Mouse (Mus musculus) gonadal fat pad, adult 2 months (tissue): ENCODE measurements around the gene Hist1h2bq. TPM values are rescaled to one million over a fixed set of nuclear protein-coding genes. Genes with fewer than 3 reads are reported as not detected.
"Not testable (repeated sequence)": the region's sequence is repeated elsewhere in the genome, so short reads cannot be mapped to it uniquely, and the experiment has no call there.

Experiments
- DNase-seq: peaks from one replicate; pipeline ENCODE4 v3.0.0-alpha.2; 2012; ENCODE audit warnings: low read depth
- polyA plus RNA-seq: library from polyadenylated mRNA; depleted of rRNA; stranded (reverse); fragments of >200 nt; gene quantifications from 2 replicates; pipeline ENCODE4 v1.2.3, GENCODE M21; 2012; rRNA removed

Gene Hist1h2bq
- polyA plus RNA-seq: 6.5 and 38.5 TPM in 2 replicates

DNA sequence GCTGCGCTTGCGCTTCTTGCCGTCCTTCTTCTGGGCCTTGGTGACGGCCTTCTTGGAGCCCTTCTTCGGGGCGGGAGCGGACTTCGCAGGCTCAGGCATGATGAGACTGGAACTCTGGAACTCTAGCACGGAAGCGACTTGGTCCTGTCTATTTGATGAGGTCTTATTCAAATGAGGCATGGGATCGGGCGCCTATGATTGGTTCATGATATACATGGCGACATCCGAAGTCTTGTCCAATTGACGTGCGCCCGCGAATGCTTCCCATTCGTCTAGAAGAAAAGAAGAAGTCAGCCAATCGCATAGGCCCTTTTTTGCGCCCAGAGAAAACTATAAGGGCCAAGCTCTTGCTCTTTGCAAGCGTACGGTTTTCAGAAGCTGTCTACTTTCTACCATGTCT is at the start of gene Hist1h2bq, which contains the start of gene Hist1h2ao:
Hist1h2bq (minus strand) TSS at position 125 of the 400 bp plus-strand sequence.
Hist1h2ao (plus strand) TSS at position 393 of the 400 bp plus-strand sequence.
- not testable (repeated sequence) for DNase-seq

DNA sequence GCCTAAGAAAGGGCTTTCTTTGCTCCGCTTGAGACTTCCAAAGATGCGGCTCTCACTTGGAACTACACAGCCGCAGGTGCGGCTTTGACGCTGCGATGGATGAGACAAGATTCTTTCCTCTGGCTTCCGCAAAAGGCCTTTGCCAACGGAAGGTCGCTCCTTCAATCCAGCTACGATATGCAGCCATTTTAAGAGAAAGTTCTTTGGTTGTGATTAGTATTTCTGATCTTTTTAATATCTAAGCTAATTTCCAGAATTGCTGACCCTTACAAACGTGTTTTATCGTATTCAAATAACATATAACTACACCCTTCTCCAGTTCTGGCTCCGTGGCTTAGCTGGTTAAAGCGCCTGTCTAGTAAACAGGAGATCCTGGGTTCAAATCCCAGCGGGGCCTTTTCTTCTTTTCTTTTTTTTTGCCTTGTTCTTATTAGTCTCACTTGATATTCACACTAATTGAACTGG is 45.7 kb upstream of the Hist1h2bq start:
- no peak for DNase-seq

DNA sequence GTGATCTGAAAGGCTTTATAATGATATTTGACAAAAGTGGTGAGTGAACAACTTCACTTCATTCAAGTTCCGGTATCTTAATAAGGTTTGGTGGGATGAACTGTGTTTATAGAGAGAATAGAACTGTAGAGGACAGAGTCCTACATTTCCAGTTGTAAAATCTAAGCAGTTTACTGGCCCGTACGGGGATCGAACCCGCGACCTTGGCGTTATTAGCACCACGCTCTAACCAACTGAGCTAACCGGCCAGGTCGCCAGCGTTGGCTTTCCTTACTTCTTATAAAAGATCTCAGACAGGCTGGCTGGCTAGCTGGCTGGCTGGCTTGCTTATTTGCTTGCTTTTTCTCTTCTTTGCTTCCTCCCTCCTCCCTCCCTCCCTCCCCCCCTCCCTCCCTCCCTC is 45.1 kb upstream of the Hist1h2bq start:
- DNase-seq: no peak

DNA sequence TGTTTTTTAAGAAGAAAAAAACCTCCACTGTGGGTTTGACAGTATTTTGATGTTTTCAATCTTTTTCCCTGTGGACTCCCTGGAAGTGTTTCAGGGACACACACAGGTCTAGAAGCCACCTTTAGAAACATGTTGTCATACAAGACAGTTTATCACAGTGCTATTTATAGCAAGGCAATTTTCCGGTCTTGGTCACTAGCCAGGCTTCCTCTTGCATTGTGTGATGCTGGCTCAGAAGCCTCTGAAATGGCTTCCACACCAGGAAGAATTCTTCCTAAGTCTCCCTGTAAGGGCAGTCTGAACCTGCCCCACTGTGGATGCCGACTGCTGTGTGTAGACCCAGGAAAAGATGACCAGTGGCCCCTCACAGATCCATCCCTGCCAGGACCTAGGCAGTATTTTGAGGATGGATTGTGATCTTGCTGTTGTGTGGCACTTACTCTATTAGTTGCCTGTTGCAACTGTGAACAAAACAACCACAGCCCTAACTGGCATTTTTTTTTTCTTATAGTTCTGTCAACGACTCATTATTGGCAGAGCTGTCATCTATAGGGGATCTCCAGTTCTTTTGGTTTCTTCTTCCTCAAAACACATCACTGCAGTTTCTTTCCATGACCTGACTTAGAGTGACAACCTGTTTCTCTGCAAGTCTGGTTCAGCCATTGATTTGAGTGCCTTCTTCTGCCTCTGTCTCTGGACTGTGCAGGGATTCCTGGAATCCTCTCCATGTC is 42.4 kb upstream of the Hist1h2bq start:
- DNase-seq: no peak

DNA sequence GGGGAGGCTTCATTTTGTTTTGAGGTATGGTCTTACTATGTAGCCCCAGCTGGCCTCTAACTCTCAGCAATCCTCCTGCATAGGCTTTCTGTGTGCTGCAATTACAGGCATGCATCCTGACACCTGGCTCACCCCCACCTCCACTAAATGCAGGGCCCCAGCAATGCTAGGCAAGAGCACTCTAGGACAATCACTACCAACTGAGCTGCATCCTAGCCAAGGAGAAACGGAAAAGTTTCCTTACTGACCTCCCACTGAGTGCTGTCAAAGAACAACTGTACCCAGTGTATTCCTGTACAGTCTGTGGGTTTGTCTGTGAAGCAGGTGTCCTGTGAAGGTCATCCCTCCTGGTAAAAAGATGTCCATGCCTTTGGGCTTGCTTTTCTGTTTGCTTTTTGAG is 40.7 kb upstream of the Hist1h2bq start:
- DNase-seq: not testable (repeated sequence)

DNA sequence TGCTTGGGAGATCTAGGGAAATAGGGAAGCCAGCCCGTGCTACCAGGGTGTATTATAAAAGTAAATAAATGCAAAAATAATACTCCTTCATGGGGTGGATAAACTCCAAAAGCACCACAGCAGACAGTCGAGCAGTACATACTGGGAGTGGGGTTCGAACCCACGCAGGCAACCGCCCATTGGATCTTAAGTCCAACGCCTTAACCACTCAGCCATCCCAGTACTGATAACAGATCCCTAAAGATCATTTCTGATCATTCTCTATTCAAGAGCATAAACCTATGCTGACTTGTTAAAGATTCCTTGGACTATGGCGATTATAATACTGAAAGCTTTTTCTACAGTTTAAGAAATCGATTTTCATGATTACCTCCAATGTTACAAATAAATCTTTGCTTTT is 37.9 kb upstream of the Hist1h2bq start:
- DNase-seq: no peak

DNA sequence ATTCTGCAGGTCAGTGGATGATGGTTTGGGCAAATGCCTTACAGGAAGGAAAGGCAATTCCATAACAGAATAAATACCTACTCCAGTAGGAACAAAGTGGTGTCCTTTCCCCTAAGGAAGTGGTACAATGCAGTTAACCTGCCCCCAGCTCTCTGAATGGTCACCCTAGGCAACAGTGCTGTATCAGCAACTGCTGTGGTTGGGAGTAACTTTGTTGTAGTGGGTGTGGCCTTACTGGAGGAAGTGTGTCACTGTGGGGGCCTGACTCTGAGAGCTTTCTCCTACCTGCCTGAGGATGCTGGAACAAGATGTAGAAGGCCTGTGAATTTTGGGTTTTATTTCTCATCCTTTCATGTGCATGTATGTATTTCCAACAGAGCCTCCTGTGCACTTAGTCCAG is 36.4 kb upstream of the Hist1h2bq start:
- not testable (repeated sequence) for DNase-seq

DNA sequence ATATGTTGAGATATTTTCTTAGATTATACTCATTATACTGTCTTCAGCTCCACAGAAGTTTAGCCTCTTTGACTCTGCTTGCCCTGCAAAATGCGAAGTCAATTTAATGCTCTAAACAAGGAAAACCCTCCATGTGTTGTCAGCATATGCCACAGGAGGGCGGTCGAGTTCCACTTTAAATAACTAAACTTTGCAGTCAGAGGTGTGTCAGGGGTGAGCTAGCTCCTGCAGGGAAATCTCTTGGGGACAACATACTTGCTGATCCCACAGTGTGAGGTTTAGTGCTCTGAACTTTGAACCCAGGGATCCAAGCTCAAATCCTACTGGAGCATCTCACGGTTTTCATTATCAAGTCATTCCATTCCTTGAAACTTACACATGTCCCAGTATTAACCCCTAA is 30.5 kb upstream of the Hist1h2bq start:
- not testable (repeated sequence) for DNase-seq

DNA sequence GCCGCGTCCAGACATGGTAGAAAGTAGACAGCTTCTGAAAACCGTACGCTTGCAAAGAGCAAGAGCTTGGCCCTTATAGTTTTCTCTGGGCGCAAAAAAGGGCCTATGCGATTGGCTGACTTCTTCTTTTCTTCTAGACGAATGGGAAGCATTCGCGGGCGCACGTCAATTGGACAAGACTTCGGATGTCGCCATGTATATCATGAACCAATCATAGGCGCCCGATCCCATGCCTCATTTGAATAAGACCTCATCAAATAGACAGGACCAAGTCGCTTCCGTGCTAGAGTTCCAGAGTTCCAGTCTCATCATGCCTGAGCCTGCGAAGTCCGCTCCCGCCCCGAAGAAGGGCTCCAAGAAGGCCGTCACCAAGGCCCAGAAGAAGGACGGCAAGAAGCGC is 23.5 kb upstream of the Hist1h2bq start, which contains the start of the genes Hist1h2ap and Hist1h2br:
Hist1h2ap (minus strand) TSS at position 47 of the 400 bp plus-strand sequence.
Hist1h2br (plus strand) TSS at position 283 of the 400 bp plus-strand sequence.
- not testable (repeated sequence) for DNase-seq

DNA sequence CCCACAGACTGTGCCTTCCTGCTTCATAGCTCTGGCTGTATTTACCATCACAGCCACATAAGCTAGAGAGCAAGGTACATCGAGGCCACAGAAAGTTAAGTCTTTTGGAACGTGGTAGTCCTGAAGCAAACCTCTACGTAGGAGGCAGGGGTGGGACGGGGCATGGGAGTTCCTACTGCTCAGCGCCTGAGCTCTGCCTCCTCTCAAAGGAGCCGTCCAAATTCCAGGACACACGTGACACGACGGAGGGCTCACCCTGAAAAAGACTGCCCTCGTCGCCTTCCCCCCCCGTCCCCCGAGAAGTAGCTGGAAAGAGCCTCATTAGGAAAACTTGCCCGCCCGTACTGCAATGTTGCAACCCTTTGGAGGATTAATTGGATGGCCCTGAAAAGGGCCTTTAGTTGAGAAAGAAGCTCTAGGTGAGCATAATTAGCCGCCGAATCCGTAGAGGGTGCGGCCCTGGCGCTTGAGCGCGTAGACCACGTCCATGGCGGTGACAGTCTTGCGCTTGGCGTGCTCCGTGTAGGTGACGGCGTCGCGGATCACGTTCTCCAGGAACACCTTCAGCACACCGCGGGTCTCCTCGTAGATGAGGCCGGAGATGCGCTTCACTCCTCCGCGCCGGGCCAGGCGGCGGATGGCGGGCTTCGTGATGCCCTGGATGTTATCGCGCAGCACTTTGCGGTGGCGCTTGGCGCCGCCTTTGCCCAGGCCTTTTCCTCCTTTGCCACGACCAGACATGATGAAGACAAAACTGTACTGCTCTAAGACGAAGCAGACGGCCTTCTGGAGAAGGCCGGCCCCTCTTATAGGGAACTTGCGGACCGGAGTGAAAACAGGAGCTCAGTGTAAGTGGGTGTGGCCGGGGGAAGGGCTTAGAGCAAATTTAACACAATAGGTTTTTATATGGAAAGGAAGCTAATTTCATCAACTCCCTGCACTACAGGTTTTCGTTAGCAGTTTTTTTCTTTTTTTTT is 21.7 kb upstream of the Hist1h2bq start, which contains the start of gene Hist1h4n:
Hist1h4n (minus strand) TSS at position 779 of the 977 bp plus-strand sequence.
- not testable (repeated sequence) for DNase-seq

DNA sequence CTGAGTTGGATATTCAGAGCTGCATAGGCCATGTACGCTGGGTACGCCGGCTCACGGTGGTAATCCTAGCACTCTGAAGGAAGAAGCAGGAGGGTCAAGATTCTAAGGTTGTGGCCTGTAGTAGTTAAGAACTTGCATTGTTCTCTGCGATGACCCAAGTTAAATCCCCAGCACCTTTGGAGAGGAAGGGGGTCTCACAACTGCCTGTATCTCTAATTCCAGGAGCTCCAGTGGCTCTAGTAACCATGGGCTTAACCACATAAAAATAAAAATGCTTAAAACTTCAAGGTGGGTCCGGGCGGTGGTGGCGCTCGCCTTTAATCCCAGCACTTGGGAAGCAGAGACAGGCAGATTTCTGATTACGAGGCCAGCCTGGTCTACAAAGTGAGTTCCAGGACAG is 20.3 kb upstream of the Hist1h2bq start:
- DNase-seq: no peak

DNA sequence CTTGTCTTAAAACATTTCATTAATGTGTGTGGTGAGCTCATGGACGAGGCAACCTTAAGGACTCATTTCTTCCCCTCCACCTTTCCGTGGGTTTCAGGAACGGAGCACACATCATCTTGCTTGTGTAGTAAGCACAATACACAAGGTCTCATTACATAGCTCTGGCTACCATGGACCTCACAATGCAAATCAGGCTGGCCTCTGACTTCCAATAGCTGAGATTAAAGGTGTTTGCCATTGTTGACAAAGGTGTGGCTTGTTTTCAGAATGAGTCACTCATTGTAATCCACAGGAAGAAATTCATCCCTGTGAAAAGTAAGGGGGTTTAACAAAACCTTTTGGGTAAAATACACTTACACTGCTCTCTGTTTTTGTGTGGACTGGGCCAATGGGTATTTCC is 18.5 kb upstream of the Hist1h2bq start:
- no peak for DNase-seq

DNA sequence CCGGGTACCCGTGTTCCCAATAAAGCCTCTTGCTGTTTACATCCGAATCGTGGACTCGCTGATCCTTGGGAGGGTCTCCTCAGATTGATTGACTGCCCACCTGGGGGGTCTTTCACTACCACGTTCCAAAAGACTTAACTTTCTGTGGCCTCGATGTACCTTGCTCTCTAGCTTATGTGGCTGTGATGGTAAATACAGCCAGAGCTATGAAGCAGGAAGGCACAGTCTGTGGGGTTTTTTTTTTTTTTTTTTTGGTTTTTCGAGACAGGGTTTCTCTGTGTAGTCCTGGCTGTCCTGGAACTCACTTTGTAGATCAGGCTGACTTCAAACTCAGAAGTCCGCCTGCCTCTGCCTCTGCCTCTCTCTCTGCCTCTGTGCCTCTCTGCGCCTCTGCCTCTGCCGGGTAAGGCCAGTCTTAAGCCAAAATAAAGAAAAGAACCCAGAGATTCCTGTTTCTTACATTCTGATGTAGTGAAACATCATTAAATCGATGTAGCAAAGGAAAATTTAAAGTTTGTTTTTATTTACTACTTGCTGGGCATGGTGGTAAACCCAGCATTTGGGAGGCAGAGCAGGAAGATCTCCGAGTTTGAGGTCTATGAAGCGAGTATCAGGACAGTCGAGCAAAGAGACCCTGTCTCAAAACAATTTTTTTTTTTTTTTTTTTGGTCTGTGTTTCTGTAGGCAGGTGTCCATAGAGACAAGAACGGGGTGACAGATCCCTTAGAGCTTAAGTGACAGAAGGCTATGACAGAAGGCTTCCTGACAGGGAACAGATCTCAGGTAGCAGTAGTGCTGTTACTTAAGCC is 10.3 kb upstream of the Hist1h2bq start:
- DNase-seq: not testable (repeated sequence)

DNA sequence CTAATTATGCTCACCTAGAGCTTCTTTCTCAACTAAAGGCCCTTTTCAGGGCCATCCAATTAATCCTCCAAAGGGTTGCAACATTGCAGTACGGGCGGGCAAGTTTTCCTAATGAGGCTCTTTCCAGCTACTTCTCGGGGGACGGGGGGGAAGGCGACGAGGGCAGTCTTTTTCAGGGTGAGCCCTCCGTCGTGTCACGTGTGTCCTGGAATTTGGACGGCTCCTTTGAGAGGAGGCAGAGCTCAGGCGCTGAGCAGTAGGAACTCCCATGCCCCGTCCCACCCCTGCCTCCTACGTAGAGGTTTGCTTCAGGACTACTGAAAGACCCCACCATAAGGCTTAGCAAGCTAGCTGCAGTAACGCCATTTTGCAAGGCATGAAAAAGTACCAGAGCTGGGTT is 2.1 kb upstream of the Hist1h2bq start:
- DNase-seq: not testable (repeated sequence)

DNA sequence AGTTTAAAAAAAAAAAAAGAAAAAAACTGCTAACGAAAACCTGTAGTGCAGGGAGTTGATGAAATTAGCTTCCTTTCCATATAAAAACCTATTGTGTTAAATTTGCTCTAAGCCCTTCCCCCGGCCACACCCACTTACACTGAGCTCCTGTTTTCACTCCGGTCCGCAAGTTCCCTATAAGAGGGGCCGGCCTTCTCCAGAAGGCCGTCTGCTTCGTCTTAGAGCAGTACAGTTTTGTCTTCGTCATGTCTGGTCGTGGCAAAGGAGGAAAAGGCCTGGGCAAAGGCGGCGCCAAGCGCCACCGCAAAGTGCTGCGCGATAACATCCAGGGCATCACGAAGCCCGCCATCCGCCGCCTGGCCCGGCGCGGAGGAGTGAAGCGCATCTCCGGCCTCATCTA is 1.5 kb upstream of the Hist1h2bq start, which contains the start of gene Hist1h4m:
Hist1h4m (plus strand) TSS at position 208 of the 400 bp plus-strand sequence.
- not testable (repeated sequence) for DNase-seq

DNA sequence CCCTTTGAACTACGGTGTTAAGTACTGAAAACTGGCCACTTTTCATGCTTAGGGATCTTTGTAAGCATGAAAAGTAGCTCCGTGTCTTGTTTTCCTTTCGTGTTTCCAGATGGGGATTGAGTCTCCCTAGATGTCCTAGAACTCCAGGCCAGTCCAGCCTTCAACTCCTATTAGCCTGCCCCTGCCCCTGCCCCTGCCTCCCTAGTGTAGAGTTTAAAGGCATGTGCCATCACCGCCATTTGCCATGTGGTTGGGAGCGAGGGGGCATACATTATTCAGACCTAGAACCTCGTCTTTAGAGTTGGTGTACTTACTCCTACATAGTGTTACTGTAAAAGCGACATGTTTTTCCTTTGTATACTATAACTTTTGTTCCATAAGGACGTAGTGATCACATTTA is 1.1 kb upstream of the Hist1h2bq start:
- DNase-seq: not testable (repeated sequence)

DNA sequence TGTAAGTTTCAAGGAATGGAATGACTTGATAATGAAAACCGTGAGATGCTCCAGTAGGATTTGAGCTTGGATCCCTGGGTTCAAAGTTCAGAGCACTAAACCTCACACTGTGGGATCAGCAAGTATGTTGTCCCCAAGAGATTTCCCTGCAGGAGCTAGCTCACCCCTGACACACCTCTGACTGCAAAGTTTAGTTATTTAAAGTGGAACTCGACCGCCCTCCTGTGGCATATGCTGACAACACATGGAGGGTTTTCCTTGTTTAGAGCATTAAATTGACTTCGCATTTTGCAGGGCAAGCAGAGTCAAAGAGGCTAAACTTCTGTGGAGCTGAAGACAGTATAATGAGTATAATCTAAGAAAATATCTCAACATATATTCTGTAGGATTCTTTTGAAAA is 6.9 kb downstream of the Hist1h2bq start:
- not testable (repeated sequence) for DNase-seq

DNA sequence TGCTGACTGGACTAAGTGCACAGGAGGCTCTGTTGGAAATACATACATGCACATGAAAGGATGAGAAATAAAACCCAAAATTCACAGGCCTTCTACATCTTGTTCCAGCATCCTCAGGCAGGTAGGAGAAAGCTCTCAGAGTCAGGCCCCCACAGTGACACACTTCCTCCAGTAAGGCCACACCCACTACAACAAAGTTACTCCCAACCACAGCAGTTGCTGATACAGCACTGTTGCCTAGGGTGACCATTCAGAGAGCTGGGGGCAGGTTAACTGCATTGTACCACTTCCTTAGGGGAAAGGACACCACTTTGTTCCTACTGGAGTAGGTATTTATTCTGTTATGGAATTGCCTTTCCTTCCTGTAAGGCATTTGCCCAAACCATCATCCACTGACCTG is 12.8 kb downstream of the Hist1h2bq start:
- DNase-seq: not testable (repeated sequence)

DNA sequence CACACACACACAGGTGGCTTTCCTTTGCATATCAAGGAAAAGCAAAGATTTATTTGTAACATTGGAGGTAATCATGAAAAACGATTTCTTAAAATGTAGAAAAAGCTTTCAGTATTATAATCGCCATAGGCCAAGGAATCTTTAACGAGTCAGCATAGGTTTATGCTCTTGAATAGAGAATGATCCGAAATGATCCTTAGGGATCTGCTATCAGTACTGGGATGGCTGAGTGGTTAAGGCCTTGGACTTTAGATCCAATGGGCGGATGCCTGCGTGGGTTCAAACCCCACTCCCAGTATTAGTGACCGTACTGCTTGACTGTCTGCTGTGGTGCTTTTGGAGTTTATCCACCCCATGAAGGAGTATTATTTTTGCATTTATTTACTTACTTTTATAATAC is 14.4 kb downstream of the Hist1h2bq start:
- no peak for DNase-seq

DNA sequence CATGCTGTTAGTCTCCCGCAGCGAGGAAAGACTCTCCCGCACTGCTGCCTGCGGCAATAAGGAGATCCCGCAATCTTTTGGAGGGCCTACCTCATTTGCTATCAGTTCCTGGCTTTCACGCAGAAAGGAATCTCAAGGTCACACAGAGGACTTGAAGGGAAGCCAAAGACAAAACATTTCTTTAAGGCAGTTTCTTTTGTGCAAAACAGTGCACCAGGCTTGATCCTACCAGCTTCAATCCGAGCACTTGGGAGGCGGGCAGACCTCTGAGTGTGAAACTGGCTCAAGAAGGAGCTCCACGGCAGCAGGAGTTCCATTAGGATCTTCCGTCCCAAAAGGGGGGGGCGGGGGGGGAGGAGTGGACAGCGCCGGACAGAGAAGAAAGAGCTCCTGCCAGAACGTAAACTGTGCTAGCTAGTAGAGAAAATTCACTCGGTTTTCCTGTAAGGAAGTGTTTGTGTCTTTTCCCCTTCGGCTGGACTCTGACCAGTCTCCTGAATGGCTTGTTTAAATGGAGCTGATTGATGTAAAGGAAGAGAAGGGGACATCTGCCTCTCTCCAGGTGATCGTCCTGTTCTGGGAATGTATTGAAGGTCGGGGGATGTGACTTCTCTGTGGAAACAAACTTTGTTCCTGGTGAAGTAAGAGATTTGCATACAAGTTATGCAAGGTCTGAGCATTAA is 19.3 kb downstream of the Hist1h2bq start:
- no peak for DNase-seq
